Mouse (Mus musculus): ENCODE results near the gene Zfp654. TPM values are rescaled to one million over a fixed set of nuclear protein-coding genes. Genes with fewer than 3 reads are reported as not detected.

Zfp654 gene
- total and polyA plus RNA-seq, 2 experiments from 2014 or later = 2.6 to 13.8 TPM

- TF ChIP-seq CTCF (IDR thresholded peaks at IDR 0.05; ENCODE audit: low read depth) = no peak
- H3K4me1 ChIP-seq (ENCODE audit: insufficient read depth) = no peaks in the 10 kb centered on the region
These were observed 48.4 kb downstream of the Zfp654 start for GRCm38 (mm10) chr16:64803041-64803440.

GRCm38 (mm10) chr16:64801638-64802037 lies 49.8 kb downstream of the Zfp654 start:
- Histone ChIP-seq H3K36me3 (ENCODE audit: insufficient read depth) (no peaks in the 10 kb centered on the region), H3K27ac (ENCODE audit: low read depth, low read length) (no peak overlapping the region), H3K9ac (no peak overlapping the region), H3K9me3 (ENCODE audit: low read length) (no peaks in the 10 kb centered on the region), H3K4me2 (ENCODE audit: low read depth) (no peak overlapping the region), H3K4me3 (ENCODE audit: low read depth, low read length) (no peak overlapping the region), H3K27me3 (ENCODE audit: insufficient read depth, low read length) (no peaks in the 10 kb centered on the region), H3K4me1 (ENCODE audit: insufficient read depth) (no peaks in the 10 kb centered on the region)
- ATAC-seq = no peak
- no peak for DNase-seq
- TF ChIP-seq CTCF (IDR thresholded peaks at IDR 0.05; ENCODE audit: low read depth) = no peak

More at GRCm38 (mm10) chr16:64803041-64803440, 48.4 kb downstream of the Zfp654 start:
- H3K9ac ChIP-seq = no peak overlapping the region
- no peaks in the 10 kb centered on the region for H3K27me3 ChIP-seq (ENCODE audit: insufficient read depth, low read length)
- H3K4me3 ChIP-seq (ENCODE audit: low read depth, low read length) = no peak overlapping the region
- H3K27ac ChIP-seq (ENCODE audit: low read depth, low read length) = no peak overlapping the region
- whole genome bisulfite sequencing = 93% methylated on average over 3 of the region's 3 CpGs
- no peak for DNase-seq
- no peak overlapping the region for H3K4me2 ChIP-seq (ENCODE audit: low read depth)
- no peaks in the 10 kb centered on the region for H3K9me3 ChIP-seq (ENCODE audit: low read length)
- H3K36me3 ChIP-seq (ENCODE audit: insufficient read depth) = no peaks in the 10 kb centered on the region
- ATAC-seq = no peak

- no peak overlapping the region for H3K4me2 ChIP-seq (ENCODE audit: low read depth)
- no peak for DNase-seq
- H3K4me1 ChIP-seq (ENCODE audit: insufficient read depth) = no peaks in the 10 kb centered on the region
- TF ChIP-seq CTCF (IDR thresholded peaks at IDR 0.05; ENCODE audit: low read depth) = no peak
- no peaks in the 10 kb centered on the region for H3K27me3 ChIP-seq (ENCODE audit: insufficient read depth, low read length)
- WGBS = 94% methylated on average over 5 of the region's 5 CpGs
- no peak overlapping the region for H3K27ac ChIP-seq (ENCODE audit: low read depth, low read length)
- ATAC-seq = no peak
- H3K9me3 ChIP-seq (ENCODE audit: low read length) = no peaks in the 10 kb centered on the region
- H3K9ac ChIP-seq = no peak overlapping the region
- H3K36me3 ChIP-seq (ENCODE audit: insufficient read depth) = no peaks in the 10 kb centered on the region
- H3K4me3 ChIP-seq (ENCODE audit: low read depth, low read length) = no peak overlapping the region
These were observed 51.1 kb downstream of the Zfp654 start for GRCm38 (mm10) chr16:64800393-64800792.

- Histone ChIP-seq H3K4me3 (ENCODE audit: low read depth, low read length) (no peak overlapping the region), H3K9me3 (ENCODE audit: low read length) (no peaks in the 10 kb centered on the region), H3K36me3 (ENCODE audit: insufficient read depth) (no peaks in the 10 kb centered on the region), H3K4me1 (ENCODE audit: insufficient read depth) (no peaks in the 10 kb centered on the region), H3K4me2 (ENCODE audit: low read depth) (no peak overlapping the region), H3K27ac (ENCODE audit: low read depth, low read length) (no peak overlapping the region), H3K9ac (no peak overlapping the region), H3K27me3 (ENCODE audit: insufficient read depth, low read length) (no peaks in the 10 kb centered on the region)
- ATAC-seq (no peak), DNase-seq (no peak)
- TF ChIP-seq CTCF (IDR thresholded peaks at IDR 0.05; ENCODE audit: low read depth) = no peak
- 88% methylated on average over 2 of the region's 2 CpGs for WGBS
These were observed 56.6 kb downstream of the Zfp654 start for GRCm38 (mm10) chr16:64794802-64795201.

- Histone ChIP-seq H3K27ac (ENCODE audit: low read depth, low read length) (no peak overlapping the region), H3K4me2 (ENCODE audit: low read depth) (no peak overlapping the region), H3K9me3 (ENCODE audit: low read length) (no peaks in the 10 kb centered on the region), H3K4me3 (ENCODE audit: low read depth, low read length) (no peak overlapping the region), H3K36me3 (ENCODE audit: insufficient read depth) (peaks cover 9% of the 10 kb centered on the region), H3K27me3 (ENCODE audit: insufficient read depth, low read length) (no peaks in the 10 kb centered on the region), H3K9ac (no peak overlapping the region), H3K4me1 (ENCODE audit: insufficient read depth) (no peaks in the 10 kb centered on the region)
- TF ChIP-seq CTCF (IDR thresholded peaks at IDR 0.05; ENCODE audit: low read depth) = no peak
- ATAC-seq (no peak), DNase-seq (no peak)
- WGBS = 95% methylated on average over 3 of the region's 3 CpGs
These were observed 61.7 kb downstream of the Zfp654 start for GRCm38 (mm10) chr16:64789706-64790105.

- Histone ChIP-seq H3K27ac (ENCODE audit: low read depth, low read length) (no peak overlapping the region), H3K4me3 (ENCODE audit: low read depth, low read length) (no peak overlapping the region), H3K9me3 (ENCODE audit: low read length) (no peaks in the 10 kb centered on the region), H3K4me2 (ENCODE audit: low read depth) (no peak overlapping the region), H3K36me3 (ENCODE audit: insufficient read depth) (peaks cover 4% of the 10 kb centered on the region; the same call in 1 of the 2 replicates), H3K9ac (no peak overlapping the region), H3K4me1 (ENCODE audit: insufficient read depth) (0 out of 2 replicates have a peak, but pooled peaks cover 4% of the 10 kb centered on the region), H3K27me3 (ENCODE audit: insufficient read depth, low read length) (no peaks in the 10 kb centered on the region)
- TF ChIP-seq CTCF (IDR thresholded peaks at IDR 0.05; ENCODE audit: low read depth) = no peak
- ATAC-seq = no peak
- 78% methylated on average over 1 of the region's 1 CpGs for WGBS
- DNase-seq = no peak
These were observed 75.9 kb downstream of the Zfp654 start for GRCm38 (mm10) chr16:64775516-64775915.

GRCm38 (mm10) chr16:64771431-64771818 lies 80.0 kb downstream of the Zfp654 start:
- no peak for TF ChIP-seq CTCF (IDR thresholded peaks at IDR 0.05; ENCODE audit: low read depth)
- Histone ChIP-seq H3K4me3 (ENCODE audit: low read depth, low read length) (peak overlapping the region; percentile 73), H3K27ac (ENCODE audit: low read depth, low read length) (no peak overlapping the region; the same call in 1 of the 2 replicates), H3K4me2 (ENCODE audit: low read depth) (peak overlapping the region; percentile 55), H3K27me3 (ENCODE audit: insufficient read depth, low read length) (no peaks in the 10 kb centered on the region), H3K9ac (peak overlapping the region; percentile 90), H3K9me3 (ENCODE audit: low read length) (no peaks in the 10 kb centered on the region), H3K4me1 (ENCODE audit: insufficient read depth) (0 out of 2 replicates have a peak, but pooled peaks cover 6% of the 10 kb centered on the region), H3K36me3 (ENCODE audit: insufficient read depth) (no peaks in the 10 kb centered on the region)
- DNase-seq (no peak), ATAC-seq (no peak)
- 93% methylated on average over 2 of the region's 2 CpGs for WGBS
